Mouse (Mus musculus): Measurements from ENCODE around the gene Lhfpl3.

DNA sequence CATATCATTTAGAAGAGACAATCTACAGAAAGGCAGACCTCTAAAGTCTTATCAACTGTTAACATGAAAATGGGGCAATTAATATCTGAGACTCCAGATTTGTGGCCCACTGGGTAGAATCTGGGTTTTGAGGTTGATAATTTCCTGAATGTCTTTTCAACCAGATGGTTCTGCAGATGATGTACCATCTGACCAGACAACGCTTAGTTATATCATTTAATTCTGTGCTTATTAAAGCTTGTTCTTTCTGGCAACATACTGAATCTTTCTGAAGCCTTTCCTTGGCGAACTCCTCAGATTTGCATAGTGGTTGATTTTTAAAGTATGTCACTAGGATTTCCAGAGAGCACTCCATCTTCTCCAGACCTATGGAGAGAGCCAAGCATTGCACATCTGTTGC lies 107.6 kb downstream of the Lhfpl3 start:
- TF ChIP-seq CTCF (IDR thresholded peaks at IDR 0.05; ENCODE audit: control insufficient read depth, insufficient read depth, insufficient replicate concordance, low read depth, low read length) (no peak), POLR2A (IDR thresholded peaks at IDR 0.05; ENCODE audit: control insufficient read depth, low read depth, low read length) (no peak)
